Mouse (Mus musculus) hindbrain, embryonic 13.5 days (tissue): ENCODE measurements around the gene Aff3. TPM values are rescaled to one million over a fixed set of nuclear protein-coding genes. Genes with fewer than 3 reads are reported as not detected.

Experiments
- ATAC-seq: fragments of 200-750 bp; cut with Nextera tagmentation; 2 replicates; pipeline ENCODE4 v1.8.0; 2017; ENCODE audit warnings: moderate TSS enrichment; ENCODE audit not compliant: low FRiP score
- H3K27ac ChIP-seq: fragments of 300-500 bp; sonication (generic); 2 replicates; pipeline ENCODE4 v1.5.1; 2015; ENCODE audit warnings: inconsistent platforms, mild to moderate bottlenecking, moderate library complexity
- H3K27me3 ChIP-seq: fragments of 300-500 bp; sonication (generic); 2 replicates; pipeline ENCODE4 v1.6.1; 2015; ENCODE audit warnings: mild to moderate bottlenecking, inconsistent platforms
- H3K36me3 ChIP-seq: fragments of 300-500 bp; sonication (generic); 2 replicates; pipeline ENCODE4 v1.6.1; 2015; ENCODE audit warnings: mild to moderate bottlenecking, inconsistent platforms
- H3K4me1 ChIP-seq: fragments of 300-500 bp; sonication (generic); replicated peaks from 2 replicates; pipeline ENCODE4 v1.6.1; 2015; ENCODE audit warnings: inconsistent platforms
- H3K4me2 ChIP-seq: fragments of 300-500 bp; sonication (generic); 2 replicates; pipeline ENCODE4 v1.6.1; 2015; ENCODE audit warnings: inconsistent platforms, mild to moderate bottlenecking, moderate library complexity
- H3K4me3 ChIP-seq: fragments of 300-500 bp; sonication (generic); 2 replicates; pipeline ENCODE4 v1.5.1; 2015; ENCODE audit warnings: mild to moderate bottlenecking, inconsistent platforms
- H3K9ac ChIP-seq: fragments of 300-500 bp; sonication (generic); 2 replicates; pipeline ENCODE4 v1.6.1; 2015; ENCODE audit warnings: mild to moderate bottlenecking, inconsistent platforms
- H3K9me3 ChIP-seq: fragments of 300-500 bp; sonication (generic); 2 replicates; pipeline ENCODE4 v1.6.1; 2016; ENCODE audit warnings: inconsistent platforms
- WGBS: fragments of 180-500 bp; shearing (Covaris S2); methylation state at CpG from one replicate; pipeline ENCODE4 v1.1.7; 2015; 5-methylcytosine and 5-hydroxymethylcytosine counted together
- polyA plus RNA-seq: library from polyadenylated mRNA; unstranded; fragments of >200 nt; fragmentation: Nextera tagmentation; extraction: Ambion mirVana; gene quantifications from 2 replicates; pipeline ENCODE4 v1.2.1, GENCODE M21; 2015

Gene Aff3
- polyA plus RNA-seq, 1 experiment from 2014 or later: 19.0 TPM

- WGBS: 78% methylated on average over 10 of the region's 10 CpGs
- H3K27me3 ChIP-seq: no peaks in the 10 kb centered on the region
- no peak overlapping the region for H3K9ac ChIP-seq
- peaks cover 7% of the 10 kb centered on the region; the same call in 1 of the 2 replicates for H3K4me1 ChIP-seq
- H3K4me3 ChIP-seq: no peak overlapping the region
- ATAC-seq: no peak
- H3K9me3 ChIP-seq: no peaks in the 10 kb centered on the region
- no peaks in the 10 kb centered on the region for H3K36me3 ChIP-seq
- H3K4me2 ChIP-seq: no peak overlapping the region
- 0 out of 2 replicates have a peak overlapping the region, but pooled peaks have one; percentile 6 for H3K27ac ChIP-seq
Measured at GRCm38 (mm10) chr1:38357933-38358796, 306.6 kb downstream of the Aff3 start.

DNA sequence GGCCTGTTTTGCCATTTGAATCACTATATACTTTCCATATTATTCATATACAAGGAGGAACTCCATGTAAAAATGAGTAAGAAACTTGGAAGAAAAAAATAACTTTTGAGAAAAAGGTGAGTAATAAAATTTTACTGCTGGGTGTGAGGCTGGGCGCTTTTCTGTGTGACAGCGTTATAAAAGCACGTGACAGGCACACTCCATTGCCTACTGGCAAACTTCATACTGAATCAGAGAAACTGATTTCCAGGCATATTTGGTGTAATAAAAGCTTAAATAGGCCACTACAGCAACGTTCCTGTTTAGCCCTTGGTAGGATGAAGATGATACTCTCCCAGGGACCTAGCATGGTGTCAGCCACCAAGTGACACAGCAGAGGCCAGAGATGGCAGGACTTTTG is 310.2 kb downstream of the Aff3 start:
- Histone ChIP-seq H3K27ac (no peak overlapping the region), H3K4me2 (no peak overlapping the region), H3K4me3 (no peak overlapping the region), H3K27me3 (no peaks in the 10 kb centered on the region), H3K36me3 (no peaks in the 10 kb centered on the region), H3K9ac (no peak overlapping the region), H3K4me1 (peaks cover 9% of the 10 kb centered on the region; the same call in 1 of the 2 replicates), H3K9me3 (no peaks in the 10 kb centered on the region)
- ATAC-seq: no peak
- WGBS: 91% methylated on average over 4 of the region's 4 CpGs

DNA sequence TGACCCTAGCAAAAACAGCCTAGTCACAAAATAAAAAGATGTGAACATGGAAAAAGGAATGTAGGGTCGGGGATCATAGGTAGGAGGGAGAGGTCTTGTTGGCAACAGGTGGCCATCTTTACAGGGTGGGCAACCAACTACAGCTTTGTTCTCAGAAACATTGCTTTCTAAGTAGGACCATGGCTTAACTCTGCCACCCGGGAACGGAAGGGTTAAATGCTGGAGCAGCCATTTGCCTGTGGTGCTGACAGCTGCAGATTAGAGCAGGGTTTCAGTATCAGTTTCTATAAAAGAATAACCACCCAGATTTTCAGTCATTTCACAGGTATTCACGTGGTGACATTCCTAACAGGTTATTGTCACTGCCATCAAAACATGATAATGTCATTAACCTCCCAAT is 317.4 kb downstream of the Aff3 start:
- Histone ChIP-seq H3K27me3 (no peaks in the 10 kb centered on the region), H3K9me3 (no peaks in the 10 kb centered on the region), H3K4me3 (no peak overlapping the region), H3K9ac (no peak overlapping the region), H3K4me2 (no peak overlapping the region), H3K36me3 (no peaks in the 10 kb centered on the region; the same call in 1 of the 2 replicates), H3K4me1 (peaks cover 2% of the 10 kb centered on the region; the same call in 1 of the 2 replicates), H3K27ac (no peak overlapping the region)
- 88% methylated on average over 4 of the region's 4 CpGs for WGBS
- no peak for ATAC-seq

- H3K9me3 ChIP-seq: no peaks in the 10 kb centered on the region
- no peak for ATAC-seq
- no peaks in the 10 kb centered on the region for H3K27me3 ChIP-seq
- H3K4me2 ChIP-seq: no peak overlapping the region
- H3K36me3 ChIP-seq: no peaks in the 10 kb centered on the region
- peaks cover 23% of the 10 kb centered on the region for H3K4me1 ChIP-seq
- no peak overlapping the region for H3K9ac ChIP-seq
- no peak overlapping the region for H3K4me3 ChIP-seq
- 85% methylated on average over 7 of the region's 7 CpGs for WGBS
- H3K27ac ChIP-seq: no peak overlapping the region
Measured at GRCm38 (mm10) chr1:38334206-38334605, 330.5 kb downstream of the Aff3 start.

GRCm38 (mm10) chr1:38332919-38333318 is 331.8 kb downstream of the Aff3 start:
- no peak overlapping the region for H3K27ac ChIP-seq
- ATAC-seq: no peak
- no peak overlapping the region for H3K4me2 ChIP-seq

GRCm38 (mm10) chr1:38324206-38324605 is 340.5 kb downstream of the Aff3 start:
- Histone ChIP-seq H3K27ac (no peak overlapping the region), H3K9me3 (no peaks in the 10 kb centered on the region), H3K4me2 (no peak overlapping the region), H3K4me1 (peaks cover 14% of the 10 kb centered on the region), H3K9ac (no peak overlapping the region), H3K4me3 (no peak overlapping the region), H3K36me3 (no peaks in the 10 kb centered on the region; the same call in 1 of the 2 replicates), H3K27me3 (no peaks in the 10 kb centered on the region)
- no peak for ATAC-seq
- whole genome bisulfite sequencing: 77% methylated on average over 5 of the region's 5 CpGs

More at GRCm38 (mm10) chr1:38332919-38333318, 331.8 kb downstream of the Aff3 start:
- Histone ChIP-seq H3K4me1 (peaks cover 23% of the 10 kb centered on the region), H3K27me3 (no peaks in the 10 kb centered on the region), H3K4me3 (no peak overlapping the region), H3K9me3 (no peaks in the 10 kb centered on the region), H3K36me3 (no peaks in the 10 kb centered on the region; the same call in 1 of the 2 replicates), H3K9ac (no peak overlapping the region)
- 93% methylated on average over 5 of the region's 5 CpGs for WGBS

DNA sequence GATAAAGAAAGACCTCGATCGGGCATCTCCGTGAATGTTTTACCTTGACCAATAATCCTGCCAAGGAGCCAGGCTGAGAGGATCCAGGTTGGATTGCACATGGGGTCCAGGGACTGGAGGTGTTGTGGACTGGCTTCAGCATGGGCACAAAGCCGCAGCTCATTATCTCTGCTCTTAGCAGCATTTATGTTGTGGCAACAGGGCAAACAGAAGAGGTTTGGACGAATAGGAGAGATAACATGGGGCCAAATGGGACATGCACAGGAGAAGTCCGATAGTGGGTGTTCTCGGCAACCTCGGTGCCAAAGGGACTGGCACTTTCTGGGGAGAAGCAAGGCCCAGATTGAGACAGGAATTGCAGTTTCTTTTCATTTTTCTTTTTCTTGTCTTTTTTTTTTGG is 342.9 kb downstream of the Aff3 start:
- ATAC-seq: no peak
- Histone ChIP-seq H3K36me3 (no peaks in the 10 kb centered on the region), H3K4me1 (peaks cover 14% of the 10 kb centered on the region), H3K4me2 (no peak overlapping the region), H3K9me3 (no peaks in the 10 kb centered on the region), H3K27ac (no peak overlapping the region), H3K9ac (no peak overlapping the region), H3K4me3 (no peak overlapping the region), H3K27me3 (no peaks in the 10 kb centered on the region)
- WGBS: 95% methylated on average over 8 of the region's 8 CpGs

GRCm38 (mm10) chr1:38320971-38321305 is 343.8 kb downstream of the Aff3 start:
- WGBS: 94% methylated on average over 2 of the region's 2 CpGs
- H3K4me1 ChIP-seq: peaks cover 14% of the 10 kb centered on the region
- no peak for ATAC-seq

GRCm38 (mm10) chr1:38320126-38320970 is 344.4 kb downstream of the Aff3 start:
- Histone ChIP-seq H3K4me1 (peaks cover 14% of the 10 kb centered on the region), H3K27me3 (no peaks in the 10 kb centered on the region), H3K9me3 (no peaks in the 10 kb centered on the region), H3K4me3 (no peak overlapping the region), H3K27ac (no peak overlapping the region), H3K4me2 (no peak overlapping the region), H3K9ac (no peak overlapping the region), H3K36me3 (no peaks in the 10 kb centered on the region)
- no peak for ATAC-seq
- 65% methylated on average over 16 of the region's 16 CpGs for WGBS

More at GRCm38 (mm10) chr1:38320971-38321305, 343.8 kb downstream of the Aff3 start:
- H3K4me2 ChIP-seq: no peak overlapping the region
- no peak overlapping the region for H3K4me3 ChIP-seq
- H3K36me3 ChIP-seq: no peaks in the 10 kb centered on the region
- H3K27ac ChIP-seq: no peak overlapping the region
- no peaks in the 10 kb centered on the region for H3K27me3 ChIP-seq
- no peaks in the 10 kb centered on the region for H3K9me3 ChIP-seq
- H3K9ac ChIP-seq: no peak overlapping the region

DNA sequence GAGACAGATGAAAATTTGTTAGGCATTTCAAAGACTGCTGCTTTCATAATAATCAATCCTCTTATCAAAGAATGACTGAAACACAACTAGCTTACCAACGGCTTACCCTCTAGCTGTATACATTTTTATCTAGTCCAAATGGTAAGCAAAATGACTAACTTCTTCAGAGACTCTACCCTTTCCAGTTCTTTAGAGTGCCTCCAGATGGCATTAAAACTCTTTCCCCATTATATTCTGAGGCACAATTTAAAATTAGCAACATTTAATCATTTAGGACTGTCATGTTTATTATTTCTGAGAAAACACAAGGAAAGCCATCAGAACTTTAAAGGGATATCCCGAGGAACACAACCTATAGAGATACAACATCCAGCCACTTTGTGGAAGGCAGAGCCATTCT is 346.1 kb downstream of the Aff3 start:
- no peaks in the 10 kb centered on the region for H3K9me3 ChIP-seq
- peaks cover 14% of the 10 kb centered on the region for H3K4me1 ChIP-seq
- WGBS: 92% methylated on average over 2 of the region's 2 CpGs
- no peak overlapping the region for H3K4me3 ChIP-seq
- ATAC-seq: no peak
- H3K9ac ChIP-seq: no peak overlapping the region
- no peak overlapping the region for H3K4me2 ChIP-seq
- no peaks in the 10 kb centered on the region for H3K27me3 ChIP-seq
- H3K27ac ChIP-seq: no peak overlapping the region
- no peaks in the 10 kb centered on the region for H3K36me3 ChIP-seq

GRCm38 (mm10) chr1:38315992-38316391 is 348.8 kb downstream of the Aff3 start:
- Histone ChIP-seq H3K36me3 (no peaks in the 10 kb centered on the region), H3K9me3 (no peaks in the 10 kb centered on the region), H3K4me3 (no peak overlapping the region), H3K4me1 (peaks cover 14% of the 10 kb centered on the region), H3K27ac (no peak overlapping the region), H3K9ac (no peak overlapping the region), H3K27me3 (no peaks in the 10 kb centered on the region), H3K4me2 (no peak overlapping the region)
- no peak for ATAC-seq
- WGBS: 85% methylated on average over 4 of the region's 4 CpGs

DNA sequence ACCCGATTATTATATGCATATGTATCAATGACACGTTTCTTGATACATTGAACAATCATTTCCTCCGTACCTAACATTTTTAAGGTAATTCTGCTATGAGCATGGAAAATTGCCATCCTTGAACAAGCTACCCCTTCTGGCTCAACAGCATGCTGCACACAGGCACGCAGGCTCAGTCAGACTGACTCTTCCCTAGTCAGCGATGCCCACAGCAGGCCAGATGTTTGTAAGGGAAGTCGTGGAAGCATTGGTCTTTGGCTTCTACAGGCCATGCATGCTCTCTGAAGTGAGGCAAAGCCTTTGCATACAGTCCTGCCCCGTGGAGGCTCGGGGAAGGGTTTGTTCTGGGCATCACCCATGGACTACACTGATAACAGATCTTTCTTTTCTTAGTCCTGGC is 354.3 kb downstream of the Aff3 start:
- Histone ChIP-seq H3K9me3 (no peaks in the 10 kb centered on the region), H3K27ac (no peak overlapping the region), H3K36me3 (no peaks in the 10 kb centered on the region), H3K4me3 (no peak overlapping the region), H3K9ac (no peak overlapping the region), H3K4me1 (peaks cover 30% of the 10 kb centered on the region), H3K4me2 (no peak overlapping the region), H3K27me3 (no peaks in the 10 kb centered on the region)
- ATAC-seq: no peak
- 85% methylated on average over 8 of the region's 8 CpGs for WGBS
